Mouse (Mus musculus) brain, embryonic 14.5 days (tissue): ENCODE measurements at regions not wholly inside any gene's neighbourhood (a gene's known extent, or its start where the extent isn't known, plus 50 kb on each side); places are given as distances from the start of the nearest gene placed in this dataset.

Experiments
- CTCF ChIP-seq: fragments of 200-500 bp; IDR thresholded peaks from 2 replicates; pipeline ENCODE4 v1.5.1; 2012; ENCODE audit warnings: inconsistent platforms, mild to moderate bottlenecking, moderate library complexity, borderline replicate concordance; ENCODE audit not compliant: insufficient read depth, insufficient read length; ENCODE audit errors: extremely low read depth
- POLR2A ChIP-seq: fragments of 200-500 bp; IDR thresholded peaks from 2 replicates; pipeline ENCODE4 v1.6.1; 2012; ENCODE audit warnings: mild to moderate bottlenecking, inconsistent platforms, borderline replicate concordance; ENCODE audit not compliant: poor library complexity, insufficient read depth, insufficient read length, severe bottlenecking; ENCODE audit errors: extremely low read depth

DNA sequence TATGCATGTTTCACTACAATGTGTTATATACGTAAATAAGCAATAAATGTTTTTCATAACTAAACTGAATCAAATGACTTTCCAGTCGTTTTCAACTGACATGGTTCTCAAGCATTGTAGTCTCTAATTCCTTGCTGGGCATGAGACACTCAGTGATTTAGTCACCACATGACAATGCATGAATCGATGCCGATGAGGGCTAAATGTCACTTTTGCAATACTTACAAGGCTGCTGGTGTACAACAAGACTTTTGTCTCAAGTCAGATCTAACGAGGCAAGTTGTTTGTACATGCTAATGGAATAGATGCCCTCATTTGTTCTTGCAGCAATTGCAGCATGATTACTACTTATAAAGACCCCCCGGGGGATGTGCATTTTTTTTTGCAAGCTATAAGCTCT lies 120.2 kb upstream of the Ifne start:
- TF ChIP-seq POLR2A (no peak), CTCF (no peak)
